Mouse (Mus musculus) stomach, postnatal 0 days (tissue): ENCODE results near the gene Eif3i. TPM values are rescaled to one million over a fixed set of nuclear protein-coding genes. Genes with fewer than 3 reads are reported as not detected.

Experiments used
- ATAC-seq: fragments of 200-750 bp; cut with Nextera tagmentation; 2 replicates; pipeline ENCODE4 v1.8.0; 2017; ENCODE audit not compliant: low FRiP score, low TSS enrichment
- DNase-seq: peaks from one replicate; pipeline ENCODE4 v3.0.0-alpha.2; 2016; ENCODE audit warnings: low spot score
- H3K27ac ChIP-seq: fragments of 300-500 bp; sonication (generic); replicated peaks from 2 replicates; pipeline ENCODE4 v1.5.1; 2014; ENCODE audit warnings: mild to moderate bottlenecking, control low read depth
- H3K27me3 ChIP-seq: fragments of 300-500 bp; sonication (generic); 2 replicates; pipeline ENCODE4 v1.6.1; 2014; ENCODE audit warnings: low read length; ENCODE audit not compliant: control insufficient read depth, insufficient read depth
- H3K36me3 ChIP-seq: fragments of 300-500 bp; sonication (generic); 2 replicates; pipeline ENCODE4 v1.6.1; 2014; ENCODE audit warnings: low read length, mixed read lengths; ENCODE audit not compliant: control insufficient read depth, insufficient read depth
- H3K4me1 ChIP-seq: fragments of 300-500 bp; sonication (generic); replicated peaks from 2 replicates; pipeline ENCODE4 v1.6.1; 2014; ENCODE audit warnings: antibody characterized with exemption; ENCODE audit not compliant: control insufficient read depth, insufficient read depth
- H3K4me2 ChIP-seq: fragments of 300-500 bp; sonication (generic); replicated peaks from 2 replicates; pipeline ENCODE4 v1.6.1; 2014; ENCODE audit warnings: low read depth, mild to moderate bottlenecking, control low read depth, moderate library complexity
- H3K4me3 ChIP-seq: fragments of 300-500 bp; sonication (generic); 2 replicates; pipeline ENCODE4 v1.5.1; 2014; ENCODE audit warnings: low read depth, low read length, control low read depth
- H3K9ac ChIP-seq: fragments of 300-500 bp; sonication (generic); 2 replicates; pipeline ENCODE4 v1.6.1; 2014; ENCODE audit warnings: mild to moderate bottlenecking, low read length, control low read depth, mixed read lengths
- H3K9me3 ChIP-seq: fragments of 300-500 bp; sonication (generic); 2 replicates; pipeline ENCODE4 v1.6.1; 2016; ENCODE audit warnings: low read length; ENCODE audit not compliant: control insufficient read depth
- CTCF ChIP-seq: IDR thresholded peaks from 2 replicates; pipeline ENCODE4 v1.5.1; 2016; ENCODE audit warnings: antibody characterized with exemption, low read depth, mild to moderate bottlenecking, moderate library complexity
- EP300 ChIP-seq: optimal IDR thresholded peaks from 2 replicates; pipeline ENCODE3; 2016; ENCODE audit warnings: antibody characterized with exemption
- WGBS: fragments of 180-500 bp; shearing (Covaris S2); extraction: QIAGEN DNeasy Blood & Tissue Kit; methylation state at CpG from one replicate; pipeline ENCODE4 v1.1.7; 2014; 5-methylcytosine and 5-hydroxymethylcytosine counted together
- polyA plus RNA-seq: library from polyadenylated mRNA; unstranded; fragments of >200 nt; fragmentation: Nextera tagmentation; extraction: Ambion mirVana; gene quantifications from 2 replicates; pipeline ENCODE4 v1.2.1, GENCODE M21; 2015

The Eif3i gene
- polyA plus RNA-seq, 1 experiment from 2014 or later, result 230 TPM

GRCm38 (mm10) chr4:129625496-129625895, 25.0 kb upstream of the Eif3i start:
- Histone ChIP-seq H3K4me3 (no peak overlapping the region), H3K9me3 (no peaks in the 10 kb centered on the region), H3K4me1 (peaks cover 7% of the 10 kb centered on the region; the same call in 1 of the 2 replicates), H3K4me2 (peak overlapping the region; percentile 81; the same call in 1 of the 2 replicates), H3K27ac (peak overlapping the region; percentile 92), H3K9ac (peak overlapping the region; percentile 2; the same call in 1 of the 2 replicates), H3K36me3 (peaks cover 26% of the 10 kb centered on the region), H3K27me3 (no peaks in the 10 kb centered on the region)
- DNase-seq (no peak), ATAC-seq (no peak)
- 38% methylated on average over 4 of the region's 4 CpGs for WGBS
- no peak for TF ChIP-seq CTCF
- no peak for TF ChIP-seq EP300

DNA sequence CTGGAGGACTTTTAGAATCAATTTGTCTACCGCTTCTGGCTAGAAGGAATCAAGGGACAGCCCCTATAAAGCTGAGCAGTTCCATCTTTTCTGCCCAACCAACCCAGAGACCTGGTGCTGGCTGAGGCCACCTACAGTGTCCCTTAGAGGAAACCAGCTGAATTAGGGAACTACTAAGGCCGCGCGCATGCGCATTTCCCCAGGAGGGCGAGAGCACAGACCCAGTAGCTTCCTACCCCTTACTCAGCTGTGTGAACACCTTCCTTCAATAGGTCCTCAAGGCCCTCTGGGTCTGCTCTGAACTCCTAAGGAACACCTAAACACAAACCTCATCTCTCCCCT, 24.6 kb upstream of the Eif3i start:
- peak; percentile 4; the same call in 1 of the 2 replicates for ATAC-seq
- TF ChIP-seq EP300 (no peak), CTCF (no peak)
- DNase-seq, result no peak
- Histone ChIP-seq H3K4me1 (peaks cover 7% of the 10 kb centered on the region; the same call in 1 of the 2 replicates), H3K27me3 (no peaks in the 10 kb centered on the region), H3K27ac (peak overlapping the region; percentile 92), H3K9me3 (no peaks in the 10 kb centered on the region), H3K4me2 (peak overlapping the region; percentile 81), H3K36me3 (peaks cover 23% of the 10 kb centered on the region), H3K4me3 (peak overlapping the region; percentile 62), H3K9ac (peak overlapping the region; percentile 2)
- 6% methylated on average over 6 of the region's 6 CpGs for WGBS

GRCm38 (mm10) chr4:129624281-129625028, 24.0 kb upstream of the Eif3i start:
- H3K27ac ChIP-seq, result peak overlapping the region; percentile 92
- peak; percentile 85 for ATAC-seq
- H3K36me3 ChIP-seq, result peaks cover 22% of the 10 kb centered on the region
- H3K4me2 ChIP-seq, result peak overlapping the region; percentile 81
- H3K9ac ChIP-seq, result peak overlapping the region; percentile 66
- H3K9me3 ChIP-seq, result no peaks in the 10 kb centered on the region
- peak; percentile 87 for DNase-seq
- TF ChIP-seq EP300, result no peak
- no peak for TF ChIP-seq CTCF
- under 1% methylated on average over 18 of the region's 18 CpGs for WGBS
- no peaks in the 10 kb centered on the region for H3K27me3 ChIP-seq
- H3K4me3 ChIP-seq, result peak overlapping the region; percentile 62
- peaks cover 7% of the 10 kb centered on the region; the same call in 1 of the 2 replicates for H3K4me1 ChIP-seq

DNA sequence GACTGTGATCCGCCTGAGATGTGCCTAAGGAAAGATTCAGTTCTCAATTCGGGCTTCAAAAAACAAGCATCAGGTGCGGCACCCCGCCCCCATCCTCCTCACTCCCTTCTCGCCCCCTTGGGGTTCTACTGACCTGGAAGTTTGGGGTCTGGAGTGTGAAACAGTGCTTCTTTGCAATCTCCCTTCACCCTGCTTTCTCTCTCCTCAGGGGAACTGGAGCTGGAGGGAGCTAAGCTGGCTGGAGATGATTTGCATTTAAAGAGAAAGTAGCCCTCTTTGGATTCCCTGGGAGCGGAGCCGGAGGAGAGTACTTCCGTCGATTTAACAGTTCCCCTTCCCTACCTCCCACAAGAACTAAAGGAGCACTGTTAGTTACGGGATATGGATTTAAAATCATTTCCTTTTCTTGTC, 23.2 kb upstream of the Eif3i start, which contains the start of gene Ccdc28b:
Ccdc28b (minus strand) TSS at position 267 of the 411 bp plus-strand sequence.
- WGBS, result under 1% methylated on average over 10 of the region's 10 CpGs
- H3K36me3 ChIP-seq, result peaks cover 14% of the 10 kb centered on the region
- DNase-seq (peak; percentile 45), ATAC-seq (no peak)
- H3K9me3 ChIP-seq, result no peaks in the 10 kb centered on the region
- peak within 1 kb of the TSS; percentile 62 for H3K4me3 ChIP-seq
- no peaks in the 10 kb centered on the region for H3K27me3 ChIP-seq
- peak within 1 kb of the TSS; percentile 81 for H3K4me2 ChIP-seq
- TF ChIP-seq CTCF, result no peak
- TF ChIP-seq EP300, result no peak
- peak within 1 kb of the TSS; percentile 92 for H3K27ac ChIP-seq
- H3K4me1 ChIP-seq, result peaks cover 7% of the 10 kb centered on the region; the same call in 1 of the 2 replicates
- H3K9ac ChIP-seq, result peak within 1 kb of the TSS; percentile 66

- peaks cover 10% of the 10 kb centered on the region; the same call in 1 of the 2 replicates for H3K4me1 ChIP-seq
- peaks cover 7% of the 10 kb centered on the region for H3K36me3 ChIP-seq
- peak overlapping the region; percentile 81 for H3K4me2 ChIP-seq
- peak overlapping the region; percentile 62 for H3K4me3 ChIP-seq
- WGBS, result 25% methylated on average over 8 of the region's 8 CpGs
- DNase-seq (no peak), ATAC-seq (no peak)
- no peaks in the 10 kb centered on the region for H3K27me3 ChIP-seq
- TF ChIP-seq EP300 (no peak), CTCF (no peak)
- no peaks in the 10 kb centered on the region for H3K9me3 ChIP-seq
- H3K9ac ChIP-seq, result peak overlapping the region; percentile 66
- peak overlapping the region; percentile 92 for H3K27ac ChIP-seq
These were observed 22.5 kb upstream of the Eif3i start for GRCm38 (mm10) chr4:129622803-129623535.
